Mouse (Mus musculus): Measurements from ENCODE around the gene Cenpp. TPM values are rescaled to one million over a fixed set of nuclear protein-coding genes. Genes with fewer than 3 reads are reported as not detected.

Gene Cenpp
- polyA plus RNA-seq, 1 experiment from 2014 or later, result 13.1 TPM

DNA sequence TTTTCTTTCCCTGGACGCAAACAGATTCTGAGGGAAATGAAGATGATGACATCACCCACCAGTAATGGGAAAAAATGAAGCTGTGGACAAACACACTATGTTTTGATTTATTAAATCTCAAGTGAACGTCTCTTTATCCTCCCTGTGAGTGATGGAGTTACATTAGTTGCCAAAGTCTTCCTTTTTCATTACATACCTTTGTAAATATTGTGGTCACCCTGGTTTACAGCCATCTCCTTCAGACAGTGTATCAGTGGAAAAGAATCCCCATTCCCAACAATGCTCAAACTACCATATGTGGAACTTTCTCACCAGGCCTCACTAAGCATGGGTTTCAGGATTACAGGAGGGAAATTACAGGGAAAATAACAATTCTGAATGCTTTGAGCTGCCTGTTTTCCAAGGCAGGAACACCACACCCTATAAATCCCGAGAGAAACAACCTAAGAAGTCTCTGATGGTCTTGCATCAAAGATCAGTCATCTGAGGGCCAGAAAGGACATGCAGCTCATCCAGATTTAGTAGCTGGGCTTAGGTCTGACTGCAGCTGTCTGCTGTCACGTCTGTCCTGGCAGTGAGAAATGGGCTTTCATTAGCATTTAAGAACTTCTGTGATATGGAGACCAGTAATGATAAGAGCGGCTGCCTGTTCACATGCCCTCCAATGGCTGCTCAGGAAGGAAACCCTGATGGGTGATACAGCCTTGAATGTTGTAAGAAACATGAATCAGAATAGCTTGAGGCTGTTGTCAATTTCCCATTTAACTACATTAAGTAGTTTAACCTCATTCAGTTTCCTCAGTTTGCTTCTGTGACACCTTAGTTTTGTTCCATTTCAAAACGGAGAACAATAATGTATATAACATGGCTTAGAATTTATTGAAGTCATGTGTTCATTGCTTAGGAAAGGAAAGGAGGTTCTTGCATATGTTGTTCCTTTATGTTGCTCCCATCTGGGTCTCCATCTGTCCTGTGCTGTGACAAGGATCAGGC lies 159.9 kb downstream of the Cenpp start, which contains the start of gene Tes3-ps:
TSS of gene Tes3-ps (plus strand) at position 943 of the 993 bp plus-strand sequence.
- H3K4me3 ChIP-seq, result no peak within 1 kb of the TSS

DNA sequence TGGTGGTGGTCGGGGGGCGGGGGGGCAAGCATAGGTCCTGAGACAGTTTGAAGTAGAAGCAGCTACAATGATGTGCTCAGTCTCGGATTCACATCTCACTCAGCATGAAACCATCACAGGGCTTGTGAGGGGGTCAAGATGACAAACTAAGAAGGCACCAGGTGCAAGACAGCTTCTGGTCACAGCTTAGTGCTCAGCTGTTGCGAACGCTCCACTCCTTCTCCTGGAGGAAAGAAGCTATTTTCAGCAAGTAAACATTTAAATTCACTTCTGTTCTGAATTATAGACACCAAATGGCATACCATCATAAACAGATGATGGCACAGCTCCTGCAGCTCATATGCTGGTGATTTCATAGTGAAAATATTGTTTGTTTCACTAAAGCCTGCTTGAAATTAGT lies 167.2 kb downstream of the Cenpp start:
- no peak overlapping the region for H3K27ac ChIP-seq (replicated peaks)
- 80% methylated on average over 5 of the region's 5 CpGs for WGBS
- H3K9me3 ChIP-seq, result no peaks in the 10 kb centered on the region
- peaks cover 7% of the 10 kb centered on the region for H3K4me1 ChIP-seq
- ATAC-seq (replicated peaks), result no peak
- H3K27me3 ChIP-seq, result no peaks in the 10 kb centered on the region
- no peak overlapping the region for H3K4me2 ChIP-seq (replicated peaks)
- no peaks in the 10 kb centered on the region for H3K36me3 ChIP-seq
- no peak overlapping the region for H3K4me3 ChIP-seq
- H3K9ac ChIP-seq (replicated peaks), result no peak overlapping the region

More for the DNA sequence above, 159.9 kb downstream of the Cenpp start, which contains the start of gene Tes3-ps:
- no peak within 1 kb of the TSS for H3K9ac ChIP-seq (replicated peaks)
- ATAC-seq (replicated peaks), result no peak
- H3K36me3 ChIP-seq, result no peaks in the 10 kb centered on the region
- H3K4me1 ChIP-seq, result no peaks in the 10 kb centered on the region
- H3K9me3 ChIP-seq, result no peaks in the 10 kb centered on the region
- no peaks in the 10 kb centered on the region for H3K27me3 ChIP-seq
- no peak within 1 kb of the TSS for H3K4me2 ChIP-seq (replicated peaks)
- H3K27ac ChIP-seq (replicated peaks), result no peak within 1 kb of the TSS
- WGBS, result 80% methylated on average over 6 of the region's 6 CpGs

GRCm38 (mm10) chr13:49480551-49480950 lies 172.0 kb downstream of the Cenpp start:
- Histone ChIP-seq H3K36me3 (no peaks in the 10 kb centered on the region), H3K9ac (replicated peaks) (no peak overlapping the region), H3K9me3 (no peaks in the 10 kb centered on the region), H3K27ac (replicated peaks) (0 out of 2 replicates have a peak overlapping the region, but pooled peaks have one; percentile 19), H3K27me3 (no peaks in the 10 kb centered on the region), H3K4me3 (no peak overlapping the region), H3K4me1 (peaks cover 14% of the 10 kb centered on the region), H3K4me2 (replicated peaks) (no peak overlapping the region)
- WGBS, result 40% methylated on average over 5 of the region's 5 CpGs
- ATAC-seq (replicated peaks), result no peak

GRCm38 (mm10) chr13:49480057-49480456 lies 172.5 kb downstream of the Cenpp start:
- no peak overlapping the region for H3K9ac ChIP-seq (replicated peaks)

DNA sequence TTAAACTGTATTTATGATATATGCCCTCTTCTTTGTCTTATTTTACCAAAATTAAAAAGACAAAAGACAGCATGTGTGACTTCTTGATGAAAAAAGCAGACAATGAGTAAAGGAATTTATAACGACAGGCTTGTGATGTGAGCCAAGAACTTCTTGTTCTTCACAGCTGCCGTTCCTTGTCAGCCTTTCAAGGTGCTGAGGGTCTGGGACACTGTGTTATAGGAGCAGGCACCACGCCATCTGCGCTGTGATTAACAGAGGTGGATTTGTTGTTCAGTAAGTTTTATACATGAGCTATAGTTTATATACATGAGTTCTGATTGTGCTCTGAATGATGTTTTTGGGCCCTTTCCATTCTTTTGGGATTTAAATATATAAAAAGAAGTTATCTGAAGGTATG lies 173.2 kb downstream of the Cenpp start:
- Histone ChIP-seq H3K4me3 (no peak overlapping the region), H3K27me3 (no peaks in the 10 kb centered on the region), H3K9ac (replicated peaks) (no peak overlapping the region), H3K4me2 (replicated peaks) (no peak overlapping the region), H3K4me1 (peaks cover 14% of the 10 kb centered on the region), H3K9me3 (no peaks in the 10 kb centered on the region), H3K36me3 (no peaks in the 10 kb centered on the region), H3K27ac (replicated peaks) (no peak overlapping the region)
- no peak for ATAC-seq (replicated peaks)
- WGBS, result 61% methylated on average over 4 of the region's 4 CpGs

More at GRCm38 (mm10) chr13:49480057-49480456, 172.5 kb downstream of the Cenpp start:
- H3K27me3 ChIP-seq, result no peaks in the 10 kb centered on the region
- peak; percentile 70; the same call in 1 of the 2 replicates for ATAC-seq (replicated peaks)
- no peak overlapping the region for H3K27ac ChIP-seq (replicated peaks)
- H3K4me2 ChIP-seq (replicated peaks), result no peak overlapping the region
- no peaks in the 10 kb centered on the region for H3K36me3 ChIP-seq
- H3K4me3 ChIP-seq, result no peak overlapping the region
- no peaks in the 10 kb centered on the region for H3K9me3 ChIP-seq
- H3K4me1 ChIP-seq, result peaks cover 14% of the 10 kb centered on the region
- 56% methylated on average over 2 of the region's 2 CpGs for WGBS

- Histone ChIP-seq H3K9ac (replicated peaks) (no peak overlapping the region), H3K36me3 (no peaks in the 10 kb centered on the region), H3K27ac (replicated peaks) (no peak overlapping the region), H3K4me2 (replicated peaks) (no peak overlapping the region), H3K27me3 (no peaks in the 10 kb centered on the region), H3K9me3 (no peaks in the 10 kb centered on the region), H3K4me3 (no peak overlapping the region), H3K4me1 (peaks cover 14% of the 10 kb centered on the region)
- WGBS, result 92% methylated on average over 6 of the region's 6 CpGs
- ATAC-seq (replicated peaks), result no peak
Observed at GRCm38 (mm10) chr13:49478851-49479374, 173.7 kb downstream of the Cenpp start.

GRCm38 (mm10) chr13:49477887-49478286 lies 174.7 kb downstream of the Cenpp start:
- 89% methylated on average over 3 of the region's 3 CpGs for WGBS
- no peaks in the 10 kb centered on the region for H3K9me3 ChIP-seq

GRCm38 (mm10) chr13:49472676-49473005 lies 179.9 kb downstream of the Cenpp start:
- Histone ChIP-seq H3K4me2 (replicated peaks) (no peak overlapping the region), H3K4me1 (no peaks in the 10 kb centered on the region), H3K27ac (replicated peaks) (no peak overlapping the region), H3K36me3 (no peaks in the 10 kb centered on the region), H3K9me3 (no peaks in the 10 kb centered on the region), H3K9ac (replicated peaks) (no peak overlapping the region), H3K4me3 (no peak overlapping the region), H3K27me3 (no peaks in the 10 kb centered on the region)
- ATAC-seq (replicated peaks), result no peak
- WGBS, result 92% methylated on average over 6 of the region's 6 CpGs

More at GRCm38 (mm10) chr13:49477887-49478286, 174.7 kb downstream of the Cenpp start:
- Histone ChIP-seq H3K27me3 (no peaks in the 10 kb centered on the region), H3K36me3 (no peaks in the 10 kb centered on the region), H3K4me3 (no peak overlapping the region), H3K4me1 (peaks cover 14% of the 10 kb centered on the region), H3K27ac (replicated peaks) (no peak overlapping the region), H3K4me2 (replicated peaks) (no peak overlapping the region), H3K9ac (replicated peaks) (no peak overlapping the region)
- ATAC-seq (replicated peaks), result no peak

DNA sequence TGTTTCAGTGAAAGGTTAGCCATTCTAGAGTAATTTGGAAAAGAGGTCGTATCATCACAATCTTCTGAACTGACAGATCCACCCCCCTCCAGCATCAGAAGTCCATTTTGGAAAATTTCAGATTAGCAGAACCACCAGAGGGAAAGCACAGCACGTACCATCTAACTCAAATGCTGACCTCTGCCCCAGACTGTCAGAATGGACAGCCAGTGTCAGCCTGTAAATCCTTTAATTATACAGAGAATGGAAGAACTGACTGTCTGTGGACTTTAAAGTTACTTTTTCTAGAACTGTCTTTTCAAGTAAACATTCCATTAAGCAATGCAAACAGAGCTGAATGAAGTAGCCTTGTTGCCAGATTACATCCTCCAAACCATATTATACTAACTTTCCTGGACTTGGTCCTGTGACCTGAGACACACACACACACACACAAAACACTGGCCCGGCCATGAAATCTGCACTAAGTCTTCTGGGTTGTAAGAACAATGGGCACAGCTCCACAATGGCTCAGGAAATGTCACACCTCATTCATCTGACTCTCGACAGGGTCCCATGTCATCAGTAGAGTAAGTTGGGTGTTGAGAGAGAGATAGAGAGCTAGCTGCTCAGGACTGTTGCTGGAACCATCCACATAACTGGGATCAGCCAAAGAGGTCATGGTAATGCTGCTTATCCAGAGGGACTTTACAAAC lies 180.5 kb downstream of the Cenpp start:
- no peak overlapping the region for H3K4me2 ChIP-seq (replicated peaks)
- H3K36me3 ChIP-seq, result no peaks in the 10 kb centered on the region
- 76% methylated on average over 4 of the region's 4 CpGs for WGBS
- H3K9me3 ChIP-seq, result no peaks in the 10 kb centered on the region
- no peak overlapping the region for H3K4me3 ChIP-seq
- no peak overlapping the region for H3K9ac ChIP-seq (replicated peaks)
- H3K27ac ChIP-seq (replicated peaks), result no peak overlapping the region
- no peak for ATAC-seq (replicated peaks)
- no peaks in the 10 kb centered on the region for H3K4me1 ChIP-seq
- H3K27me3 ChIP-seq, result no peaks in the 10 kb centered on the region

- no peak for ATAC-seq (replicated peaks)
- Histone ChIP-seq H3K9me3 (no peaks in the 10 kb centered on the region), H3K27me3 (no peaks in the 10 kb centered on the region)
Observed at GRCm38 (mm10) chr13:49470806-49471205, 181.8 kb downstream of the Cenpp start.

GRCm38 (mm10) chr13:49470319-49470718 lies 182.3 kb downstream of the Cenpp start:
- Histone ChIP-seq H3K4me2 (replicated peaks) (no peak overlapping the region), H3K9ac (replicated peaks) (no peak overlapping the region), H3K4me1 (no peaks in the 10 kb centered on the region), H3K4me3 (no peak overlapping the region), H3K36me3 (no peaks in the 10 kb centered on the region; the same call in 1 of the 2 replicates), H3K27ac (replicated peaks) (no peak overlapping the region), H3K27me3 (no peaks in the 10 kb centered on the region), H3K9me3 (no peaks in the 10 kb centered on the region)
- 91% methylated on average over 4 of the region's 4 CpGs for WGBS
- no peak for ATAC-seq (replicated peaks)

More at GRCm38 (mm10) chr13:49470806-49471205, 181.8 kb downstream of the Cenpp start:
- Histone ChIP-seq H3K4me2 (replicated peaks) (no peak overlapping the region), H3K27ac (replicated peaks) (no peak overlapping the region), H3K4me3 (no peak overlapping the region), H3K9ac (replicated peaks) (no peak overlapping the region), H3K4me1 (no peaks in the 10 kb centered on the region), H3K36me3 (no peaks in the 10 kb centered on the region)
- 56% methylated on average over 4 of the region's 4 CpGs for WGBS

GRCm38 (mm10) chr13:49469002-49469401 lies 183.6 kb downstream of the Cenpp start:
- H3K36me3 ChIP-seq, result peaks cover 11% of the 10 kb centered on the region
- no peak overlapping the region for H3K27ac ChIP-seq (replicated peaks)
- no peaks in the 10 kb centered on the region for H3K4me1 ChIP-seq
- no peak overlapping the region for H3K4me2 ChIP-seq (replicated peaks)
- no peak overlapping the region for H3K4me3 ChIP-seq
- H3K9ac ChIP-seq (replicated peaks), result no peak overlapping the region
- no peaks in the 10 kb centered on the region for H3K9me3 ChIP-seq
- ATAC-seq (replicated peaks), result no peak
- WGBS, result 77% methylated on average over 5 of the region's 5 CpGs
- H3K27me3 ChIP-seq, result no peaks in the 10 kb centered on the region

Measured in forebrain, embryonic 15.5 days (tissue).